Mouse (Mus musculus): ENCODE data around the gene Shf.

DNA sequence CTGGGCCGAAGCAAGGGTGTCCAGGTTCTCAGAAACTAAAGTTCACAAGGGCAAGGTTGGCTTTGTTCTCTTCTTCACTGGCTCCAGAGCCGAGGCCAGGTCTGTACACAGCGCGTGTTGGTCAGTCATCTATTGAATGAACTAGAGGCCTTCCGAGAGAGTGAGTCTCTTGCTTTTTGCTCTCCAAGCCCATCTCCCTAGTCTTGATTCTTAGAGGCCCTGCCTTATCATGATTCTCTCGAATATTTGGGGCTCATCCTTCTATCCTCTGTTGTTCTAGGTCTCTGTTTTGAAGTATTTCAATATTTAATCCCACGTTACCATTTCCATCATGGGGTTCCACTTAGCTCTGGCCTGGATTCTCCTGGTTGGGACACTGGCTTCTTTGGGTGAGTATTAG, 53.6 kb downstream of the Shf start, which contains the start of gene Duox1:
- TF ChIP-seq EP300 (optimal IDR thresholded peaks at IDR 0.05) (no peak), CTCF (IDR thresholded peaks at IDR 0.05; ENCODE audit: low read depth) (no peak)

Data from stomach, postnatal 0 days (tissue).